In genomic region chr6:90736691-90737245, GRCm38 (mm10) we compare ENCODE assay signal across 8 mouse cellular contexts.
A peak's percentile ranks its signal among the peaks of the same experiment; 100 is the strongest.
DNase-seq lines count a peak whose midpoint lies in the region; ATAC-seq and TF ChIP-seq lines count a peak whose summit lies in the region.

No protein-coding gene starts in this region.

- H3K27me3 ChIP-seq in hindbrain, postnatal 0 days (ENCODE audit: insufficient read depth, low read length) = no peaks in the 10 kb centered on the region
- H3K27me3 ChIP-seq in liver, adult 2 months (ENCODE audit: control insufficient read depth, insufficient read depth, low read length) = no peaks in the 10 kb centered on the region
- H3K27me3 ChIP-seq in midbrain, embryonic 15.5 days (replicated peaks) = no peaks in the 10 kb centered on the region

- H3K79me2 ChIP-seq in liver, adult 2 months (ENCODE audit: control insufficient read depth, insufficient read depth, low read length) = peaks cover 4% of the 10 kb centered on the region; the same call in 1 of the 2 replicates

- 1% methylated on average over 47 of the region's 52 CpGs for WGBS in hindbrain, postnatal 0 days
- 1% methylated on average over 52 of the region's 52 CpGs for WGBS in liver, adult 2 months
- WGBS in midbrain, embryonic 15.5 days = under 1% methylated on average over 41 of the region's 52 CpGs

- no peaks in the 10 kb centered on the region for H3K36me3 ChIP-seq in hindbrain, postnatal 0 days (ENCODE audit: insufficient read depth, low read length)
- no peaks in the 10 kb centered on the region for H3K36me3 ChIP-seq in liver, adult 2 months (ENCODE audit: control insufficient read depth, insufficient read depth, low read length)
- H3K36me3 ChIP-seq in midbrain, embryonic 15.5 days (replicated peaks) = no peaks in the 10 kb centered on the region

- TF ChIP-seq CTCF in hindbrain, postnatal 0 days (IDR thresholded peaks at IDR 0.05; ENCODE audit: low read depth) = no peak
- no peak for TF ChIP-seq CTCF in liver, adult 2 months (IDR thresholded peaks at IDR 0.05; ENCODE audit: low read depth, low read length)

- no peak for DNase-seq in frontal cortex, postnatal 25 days (ENCODE audit: low spot score in 2 of 2)
- peak; percentile 82 for DNase-seq in cerebellum, adult 9-11 months
- peak; percentile 31 to 49 for DNase-seq in gastrocnemius, adult 8-10 months (ENCODE audit: low spot score in 2 of 2)
- peak; percentile 82 for DNase-seq in hindbrain, postnatal 0 days (ENCODE audit: low spot score)
- DNase-seq in liver, adult 2 months (ENCODE audit: extremely low read depth, low read depth, low spot score) = peak; percentile 41
- DNase-seq in testis, postnatal 10 days (ENCODE audit: low spot score) = peak; percentile 81

- peaks cover 11% of the 10 kb centered on the region; the same call in 1 of the 2 replicates for H3K4me1 ChIP-seq in hindbrain, postnatal 0 days (ENCODE audit: insufficient read depth, low read length)
- H3K4me1 ChIP-seq in liver, adult 2 months (ENCODE audit: control insufficient read depth, insufficient read depth, low read length) = peaks cover 5% of the 10 kb centered on the region; the same call in 1 of the 2 replicates
- H3K4me1 ChIP-seq in midbrain, embryonic 15.5 days = peaks cover 29% of the 10 kb centered on the region

- ATAC-seq in frontal cortex, adult (ENCODE audit: low TSS enrichment) = peak; percentile 63
- peak; percentile 67 for ATAC-seq in hindbrain, postnatal 0 days
- ATAC-seq in midbrain, embryonic 15.5 days (replicated peaks) = peak; percentile 79

- H3K9me3 ChIP-seq in hindbrain, postnatal 0 days (ENCODE audit: low read length) = no peaks in the 10 kb centered on the region
- no peaks in the 10 kb centered on the region for H3K9me3 ChIP-seq in midbrain, embryonic 15.5 days

- TF ChIP-seq POLR2A in liver, adult 2 months (IDR thresholded peaks at IDR 0.05; ENCODE audit: extremely low read depth, insufficient read depth, low read length) = peak; percentile 54; the same call in 1 of the 2 replicates

- peak overlapping the region; percentile 80 for H3K4me3 ChIP-seq in hindbrain, postnatal 0 days (ENCODE audit: low read length)
- H3K4me3 ChIP-seq in liver, adult 2 months (ENCODE audit: insufficient read depth, low read depth, low read length) = peak overlapping the region; percentile 79
- H3K4me3 ChIP-seq in midbrain, embryonic 15.5 days = peak overlapping the region; percentile 89

- peak overlapping the region; percentile 92 for H3K9ac ChIP-seq in hindbrain, postnatal 0 days (replicated peaks; ENCODE audit: low read length)
- peak overlapping the region; percentile 69 for H3K9ac ChIP-seq in liver, adult 2 months (ENCODE audit: low read depth, low read length)
- H3K9ac ChIP-seq in midbrain, embryonic 15.5 days = peak overlapping the region; percentile 84

- H3K27ac ChIP-seq in hindbrain, postnatal 0 days = peak overlapping the region; percentile 83
- peak overlapping the region; percentile 40 for H3K27ac ChIP-seq in liver, adult 2 months (replicated peaks; ENCODE audit: insufficient read depth, low read depth, low read length)
- H3K27ac ChIP-seq in midbrain, embryonic 15.5 days = peak overlapping the region; percentile 79

- H3K4me2 ChIP-seq in hindbrain, postnatal 0 days (ENCODE audit: low read depth, low read length) = peak overlapping the region; percentile 98
- peak overlapping the region; percentile 95 for H3K4me2 ChIP-seq in midbrain, embryonic 15.5 days

Comparison
In these comparisons a context has a peak if more than half of its experiments do, and no peak if none do; other contexts are left out.
1. DNase-seq: peak in cerebellum, adult 9-11 months (single experiment), gastrocnemius, adult 8-10 months (2 of 2), hindbrain, postnatal 0 days (single experiment), liver, adult 2 months (single experiment) and testis, postnatal 10 days (single experiment); none in frontal cortex, postnatal 25 days (0 of 2).
2. Peak in every context shown above with its lines, with median percentiles within 50 percentile points of each other: ATAC-seq, H3K27ac ChIP-seq, H3K4me3 ChIP-seq and H3K9ac ChIP-seq.